Mouse (Mus musculus): ENCODE data around the gene Nfkbia.

- TF ChIP-seq CTCF (IDR thresholded peaks at IDR 0.05; ENCODE audit: low read depth) (no peak), EP300 (optimal IDR thresholded peaks at IDR 0.05) (no peak)
Measured at GRCm38 (mm10) chr12:55466816-55467215, 25.6 kb downstream of the Nfkbia start.
